Mouse (Mus musculus) heart, adult 2 months (tissue): ENCODE measurements around the gene Svs3a.

ENCODE experiments used
- CTCF ChIP-seq: fragments of 200-600 bp; IDR thresholded peaks from 2 replicates; pipeline ENCODE4 v1.8.1; 2022; ENCODE audit warnings: antibody characterized with exemption, mild to moderate bottlenecking, moderate library complexity
- EP300 ChIP-seq: fragments of 200-500 bp; IDR thresholded peaks from 2 replicates; pipeline ENCODE4 v1.6.1; 2011; ENCODE audit warnings: low read depth, low read length, control low read depth; ENCODE audit not compliant: insufficient read depth
- POLR2A ChIP-seq: fragments of 200-500 bp; IDR thresholded peaks from 2 replicates; pipeline ENCODE4 v1.6.1; 2011; ENCODE audit warnings: mild to moderate bottlenecking, low read depth, low read length, control low read depth; ENCODE audit not compliant: insufficient read depth

GRCm38 (mm10) chr2:164312599-164312998 lies 23.5 kb downstream of the Svs3a start:
- TF ChIP-seq POLR2A (no peak), CTCF (no peak), EP300 (no peak)
